Mouse (Mus musculus): ENCODE data around the gene C1qtnf4. TPM values are rescaled to one million over a fixed set of nuclear protein-coding genes. Genes with fewer than 3 reads are reported as not detected.
"Not testable (repeated sequence)": the region's sequence is repeated elsewhere in the genome, so short reads cannot be mapped to it uniquely, and the experiment has no call there.

The C1qtnf4 gene
- polyA plus RNA-seq, 1 experiment, result not detected

DNA sequence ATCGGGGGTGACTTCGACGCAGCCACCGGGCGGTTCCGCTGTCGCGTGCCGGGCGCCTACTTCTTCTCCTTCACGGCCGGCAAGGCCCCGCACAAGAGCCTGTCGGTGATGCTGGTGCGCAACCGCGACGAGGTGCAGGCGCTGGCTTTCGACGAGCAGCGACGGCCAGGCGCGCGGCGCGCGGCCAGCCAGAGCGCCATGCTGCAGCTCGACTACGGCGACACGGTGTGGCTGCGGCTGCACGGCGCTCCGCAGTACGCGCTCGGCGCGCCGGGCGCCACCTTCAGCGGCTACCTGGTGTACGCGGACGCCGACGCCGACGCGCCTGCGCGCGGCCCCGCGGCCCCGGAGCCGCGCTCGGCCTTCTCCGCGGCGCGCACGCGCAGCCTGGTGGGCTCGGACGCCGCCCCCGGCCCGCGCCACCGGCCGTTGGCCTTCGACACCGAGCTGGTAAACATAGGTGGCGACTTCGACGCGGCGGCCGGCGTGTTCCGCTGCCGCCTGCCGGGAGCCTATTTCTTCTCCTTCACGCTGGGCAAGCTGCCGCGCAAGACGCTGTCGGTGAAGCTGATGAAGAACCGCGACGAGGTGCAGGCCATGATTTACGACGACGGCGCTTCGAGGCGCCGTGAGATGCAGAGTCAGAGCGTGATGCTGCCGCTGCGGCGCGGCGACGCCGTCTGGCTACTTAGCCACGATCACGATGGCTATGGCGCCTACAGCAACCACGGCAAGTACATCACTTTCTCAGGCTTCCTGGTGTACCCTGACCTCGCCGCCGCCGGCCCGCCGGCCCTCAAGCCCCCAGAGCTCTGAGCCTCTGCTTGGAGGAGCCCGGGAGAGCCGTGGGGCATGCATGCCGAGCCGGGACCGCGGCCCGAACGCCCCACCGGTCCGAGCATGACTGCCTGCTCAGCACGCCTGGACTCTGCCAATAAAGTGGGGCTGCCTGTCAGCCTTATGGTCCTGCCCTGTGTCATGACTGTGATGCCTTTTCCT is 4.2 kb downstream of the C1qtnf4 start:
- 7% methylated on average over 133 of the region's 133 CpGs for WGBS
- 0 out of 2 replicates have a peak, but pooled peaks have one; percentile 8 for TF ChIP-seq POLR2A (IDR thresholded peaks at IDR 0.05; ENCODE audit: borderline replicate concordance, control insufficient read depth, low read depth, low read length)
- TF ChIP-seq CTCF (IDR thresholded peaks at IDR 0.05; ENCODE audit: control insufficient read depth, insufficient read depth, low read length), result no peak
- Histone ChIP-seq H3K4me3 (replicated peaks; ENCODE audit: control insufficient read depth, low read depth, low read length) (peak overlapping the region; percentile 54), H3K27ac (ENCODE audit: control insufficient read depth, insufficient read depth, low read depth, low read length, poor library complexity) (peak overlapping the region; percentile 25; the same call in 1 of the 2 replicates), H3K4me1 (ENCODE audit: control insufficient read depth, insufficient read depth, low read length) (no peaks in the 10 kb centered on the region)

DNA sequence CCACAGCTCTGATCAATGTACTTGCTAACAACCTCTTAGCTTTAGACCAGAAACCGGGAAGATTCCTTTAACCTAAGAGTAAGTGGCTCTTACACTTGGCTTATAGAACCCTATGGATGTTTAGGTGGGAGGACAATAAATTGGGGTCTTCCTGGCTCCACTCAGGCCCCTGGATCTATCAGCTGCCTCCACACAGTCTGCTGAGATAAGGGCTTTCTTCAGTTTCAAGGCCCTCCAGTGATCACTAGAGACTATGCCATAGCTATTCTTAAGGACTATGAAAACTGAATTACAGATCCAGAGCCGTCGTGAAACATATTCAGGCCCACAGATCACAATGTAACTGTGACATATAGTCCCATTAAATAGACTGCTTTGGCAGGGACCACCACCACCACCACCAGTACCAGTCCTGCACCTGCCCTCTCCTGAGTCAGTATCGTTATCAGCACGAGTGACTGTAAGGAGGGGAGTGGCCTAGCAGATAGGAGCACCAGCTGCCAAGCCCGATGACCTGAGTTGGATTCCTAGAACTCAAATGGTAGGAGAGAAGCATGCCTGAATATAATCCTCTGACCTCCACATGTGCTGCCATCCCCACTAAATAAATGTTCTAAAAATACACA is 8.1 kb downstream of the C1qtnf4 start:
- no peak overlapping the region for H3K4me3 ChIP-seq (replicated peaks; ENCODE audit: control insufficient read depth, low read depth, low read length)
- WGBS, result 65% methylated on average over 6 of the region's 6 CpGs
- TF ChIP-seq CTCF (IDR thresholded peaks at IDR 0.05; ENCODE audit: control insufficient read depth, insufficient read depth, low read length), result no peak
- no peak for TF ChIP-seq POLR2A (IDR thresholded peaks at IDR 0.05; ENCODE audit: borderline replicate concordance, control insufficient read depth, low read depth, low read length)
- H3K4me1 ChIP-seq (ENCODE audit: control insufficient read depth, insufficient read depth, low read length), result no peaks in the 10 kb centered on the region
- peak overlapping the region; percentile 34; the same call in 1 of the 2 replicates for H3K27ac ChIP-seq (ENCODE audit: control insufficient read depth, insufficient read depth, low read depth, low read length, poor library complexity)

DNA sequence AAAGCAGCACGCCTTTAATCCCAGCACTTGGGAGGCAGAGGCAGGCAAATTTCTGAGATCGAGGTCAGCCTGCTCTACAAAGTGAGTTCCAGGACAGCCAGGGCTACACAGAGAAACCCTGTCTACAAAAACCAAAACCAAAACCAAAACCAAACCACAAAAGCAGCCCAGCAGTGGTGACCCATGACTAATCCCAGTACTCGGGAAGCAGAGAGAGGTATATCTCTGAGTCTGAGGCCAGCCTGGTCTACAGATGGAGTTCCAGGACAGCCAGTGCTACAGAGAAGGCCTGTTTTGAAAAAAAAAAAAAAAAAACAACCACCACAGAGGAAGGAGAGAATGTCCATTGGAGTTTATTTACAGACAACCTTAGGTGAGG is 8.6 kb downstream of the C1qtnf4 start:
- not testable (repeated sequence) for H3K27ac ChIP-seq (ENCODE audit: control insufficient read depth, insufficient read depth, low read depth, low read length, poor library complexity); H3K4me1 ChIP-seq (ENCODE audit: control insufficient read depth, insufficient read depth, low read length); H3K4me3 ChIP-seq (replicated peaks; ENCODE audit: control insufficient read depth, low read depth, low read length)
- WGBS, result 68% methylated on average over 3 of the region's 3 CpGs

DNA sequence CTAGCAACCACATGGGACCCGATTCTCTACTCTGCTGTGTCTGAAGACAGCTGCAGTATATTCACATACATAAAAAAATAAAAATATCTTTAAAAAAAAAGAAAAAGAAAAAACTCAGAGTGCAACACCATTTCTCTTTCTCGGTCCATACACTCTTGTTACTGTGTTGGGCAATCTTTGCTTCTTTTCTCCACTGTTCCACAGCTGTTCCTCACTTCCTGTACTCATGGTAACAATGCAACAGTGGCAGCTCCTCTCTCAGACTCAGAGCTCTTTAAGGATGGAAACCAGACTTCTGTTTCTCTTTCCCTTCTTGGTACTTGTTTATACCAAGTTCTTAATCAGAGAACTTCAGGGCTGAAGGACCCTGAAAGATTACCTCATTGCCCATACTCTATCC is 17.7 kb downstream of the C1qtnf4 start:
- 53% methylated on average over 2 of the region's 2 CpGs for WGBS
- no peak overlapping the region for H3K27ac ChIP-seq (ENCODE audit: control insufficient read depth, insufficient read depth, low read depth, low read length, poor library complexity)
- TF ChIP-seq POLR2A (IDR thresholded peaks at IDR 0.05; ENCODE audit: borderline replicate concordance, control insufficient read depth, low read depth, low read length) (no peak), CTCF (IDR thresholded peaks at IDR 0.05; ENCODE audit: control insufficient read depth, insufficient read depth, low read length) (no peak)
- no peak overlapping the region for H3K4me3 ChIP-seq (replicated peaks; ENCODE audit: control insufficient read depth, low read depth, low read length)
- H3K4me1 ChIP-seq (ENCODE audit: control insufficient read depth, insufficient read depth, low read length), result no peaks in the 10 kb centered on the region; the same call in 1 of the 2 replicates

DNA sequence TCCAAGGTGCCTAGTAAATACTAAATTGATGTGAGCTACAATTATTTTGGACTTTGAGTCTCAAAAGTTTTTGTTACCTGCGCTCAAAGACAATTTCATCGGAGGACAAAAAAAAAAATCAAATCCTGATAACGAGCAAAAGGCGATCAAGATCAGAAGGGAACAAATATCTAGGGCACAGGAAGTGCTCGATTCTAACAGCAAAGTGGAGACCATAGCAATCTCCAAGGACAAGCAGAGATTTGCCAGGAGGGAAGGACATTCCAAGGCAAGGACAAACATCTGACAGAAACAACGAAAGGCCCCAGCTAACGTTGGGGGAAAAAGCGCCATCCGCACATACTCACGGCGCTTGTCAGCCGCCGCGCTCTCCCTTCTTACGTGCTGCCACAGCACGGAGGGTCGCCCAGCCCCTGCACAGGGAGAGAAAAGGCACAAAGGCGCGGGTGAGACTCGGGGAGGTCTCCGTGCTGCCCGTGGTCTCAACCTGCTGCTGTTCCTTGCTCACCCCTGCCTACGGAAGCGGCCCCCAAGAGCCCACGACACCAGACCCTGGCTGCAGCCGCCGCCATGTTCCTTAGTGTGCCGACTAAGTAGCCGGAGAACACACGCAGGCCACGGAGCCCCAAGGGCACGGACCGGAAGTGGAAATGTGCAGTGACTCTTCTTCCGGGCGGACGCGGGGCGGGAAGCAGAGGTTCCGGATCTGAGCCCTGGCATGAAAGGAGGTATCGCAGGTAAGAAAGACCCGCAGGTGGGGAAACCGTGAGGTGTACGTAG is 18.6 kb downstream of the C1qtnf4 start, which contains the start of the genes Kbtbd4 and Ndufs3:
Gene Kbtbd4, plus strand, starts transcription at position 665 of the 780 bp plus-strand sequence.
Gene Ndufs3, minus strand, starts transcription at position 752 of the 780 bp plus-strand sequence.
- TF ChIP-seq POLR2A (IDR thresholded peaks at IDR 0.05; ENCODE audit: borderline replicate concordance, control insufficient read depth, low read depth, low read length), result peak; percentile 95
- no peak for TF ChIP-seq CTCF (IDR thresholded peaks at IDR 0.05; ENCODE audit: control insufficient read depth, insufficient read depth, low read length)
- WGBS, result under 1% methylated on average over 43 of the region's 43 CpGs

DNA sequence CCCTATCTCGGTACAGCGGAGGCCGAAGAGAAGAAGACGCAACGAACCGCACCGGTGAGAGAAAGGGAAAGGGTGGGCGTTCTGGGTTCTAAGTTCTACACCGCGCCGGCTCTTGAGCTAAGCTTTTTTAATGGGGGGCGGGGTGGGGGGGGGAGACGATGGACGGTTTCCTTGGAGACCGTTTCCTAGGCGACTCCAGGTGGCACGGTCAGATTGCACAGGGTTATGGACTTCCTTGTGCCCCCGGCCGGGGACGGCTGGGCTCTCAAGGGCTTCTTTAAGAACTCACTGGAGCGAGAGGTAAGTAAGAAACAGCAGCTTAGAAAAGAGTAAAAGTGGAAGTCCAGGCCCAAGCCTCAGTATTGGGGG is 19.2 kb downstream of the C1qtnf4 start:
- peak overlapping the region; percentile 99 for H3K4me3 ChIP-seq (replicated peaks; ENCODE audit: control insufficient read depth, low read depth, low read length)
- TF ChIP-seq CTCF (IDR thresholded peaks at IDR 0.05; ENCODE audit: control insufficient read depth, insufficient read depth, low read length) (no peak), POLR2A (IDR thresholded peaks at IDR 0.05; ENCODE audit: borderline replicate concordance, control insufficient read depth, low read depth, low read length) (no peak)
- under 1% methylated on average over 21 of the region's 21 CpGs for WGBS
- H3K27ac ChIP-seq (ENCODE audit: control insufficient read depth, insufficient read depth, low read depth, low read length, poor library complexity), result peak overlapping the region; percentile 78
- no peaks in the 10 kb centered on the region; the same call in 1 of the 2 replicates for H3K4me1 ChIP-seq (ENCODE audit: control insufficient read depth, insufficient read depth, low read length)

More for the DNA sequence above, 18.6 kb downstream of the C1qtnf4 start, which contains the start of the genes Kbtbd4 and Ndufs3:
- no peaks in the 10 kb centered on the region; the same call in 1 of the 2 replicates for H3K4me1 ChIP-seq (ENCODE audit: control insufficient read depth, insufficient read depth, low read length)
- H3K4me3 ChIP-seq (replicated peaks; ENCODE audit: control insufficient read depth, low read depth, low read length), result peak within 1 kb of the TSS; percentile 99
- peak within 1 kb of the TSS; percentile 78 for H3K27ac ChIP-seq (ENCODE audit: control insufficient read depth, insufficient read depth, low read depth, low read length, poor library complexity)

DNA sequence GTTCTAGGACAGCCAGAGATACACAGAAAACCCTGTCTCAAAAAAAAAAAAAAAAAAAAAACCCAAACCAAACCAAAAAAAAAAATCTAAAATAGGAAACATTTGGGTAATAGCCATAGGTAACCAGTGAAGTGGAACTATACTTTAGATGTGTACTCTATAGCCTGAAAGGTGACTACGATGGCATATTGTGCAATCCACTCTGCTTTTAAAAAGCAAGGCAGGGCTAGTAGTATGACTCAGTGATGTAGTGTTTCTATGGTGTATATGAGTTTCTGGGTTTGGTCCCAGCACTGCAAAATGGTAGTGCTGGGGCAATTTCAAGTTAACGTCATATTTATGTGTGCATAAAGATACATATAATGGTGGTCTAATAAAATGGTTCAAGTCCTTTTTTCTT is 21.1 kb downstream of the C1qtnf4 start:
- WGBS, result 89% methylated on average over 2 of the region's 2 CpGs
- H3K4me3 ChIP-seq (replicated peaks; ENCODE audit: control insufficient read depth, low read depth, low read length), result no peak overlapping the region
- TF ChIP-seq POLR2A (IDR thresholded peaks at IDR 0.05; ENCODE audit: borderline replicate concordance, control insufficient read depth, low read depth, low read length), result no peak
- TF ChIP-seq CTCF (IDR thresholded peaks at IDR 0.05; ENCODE audit: control insufficient read depth, insufficient read depth, low read length), result no peak
- no peak overlapping the region for H3K27ac ChIP-seq (ENCODE audit: control insufficient read depth, insufficient read depth, low read depth, low read length, poor library complexity)
- no peaks in the 10 kb centered on the region; the same call in 1 of the 2 replicates for H3K4me1 ChIP-seq (ENCODE audit: control insufficient read depth, insufficient read depth, low read length)

Data from bone marrow, adult 2 months (tissue).